Mouse (Mus musculus) lung, embryonic 16.5 days (tissue): ENCODE results near the gene Tbccd1. TPM values are rescaled to one million over a fixed set of nuclear protein-coding genes. Genes with fewer than 3 reads are reported as not detected.
"Not testable (repeated sequence)": the region's sequence is repeated elsewhere in the genome, so short reads cannot be mapped to it uniquely, and the experiment has no call there.

Source experiments
- ATAC-seq: fragments of 200-750 bp; cut with Nextera tagmentation; 2 replicates; pipeline ENCODE4 v1.8.0; 2017; ENCODE audit warnings: low read depth, mild to moderate bottlenecking, moderate library complexity
- H3K27ac ChIP-seq: fragments of 300-500 bp; sonication (generic); 2 replicates; pipeline ENCODE4 v1.5.1; 2014; ENCODE audit warnings: mild to moderate bottlenecking, control low read depth, low read length
- H3K27me3 ChIP-seq: fragments of 300-500 bp; sonication (generic); 2 replicates; pipeline ENCODE4 v1.6.1; 2014; ENCODE audit warnings: low read depth, low read length, mixed read lengths; ENCODE audit not compliant: control insufficient read depth, insufficient read depth
- H3K36me3 ChIP-seq: fragments of 300-500 bp; sonication (generic); 2 replicates; pipeline ENCODE4 v1.6.1; 2014; ENCODE audit warnings: low read length; ENCODE audit not compliant: control insufficient read depth, insufficient read depth
- H3K4me1 ChIP-seq: fragments of 300-500 bp; sonication (generic); replicated peaks from 2 replicates; pipeline ENCODE4 v1.6.1; 2014; ENCODE audit warnings: low read length, mixed read lengths; ENCODE audit not compliant: control insufficient read depth, insufficient read depth
- H3K4me2 ChIP-seq: fragments of 300-500 bp; sonication (generic); 2 replicates; pipeline ENCODE4 v1.6.1; 2014; ENCODE audit warnings: low read depth, low read length, control low read depth
- H3K4me3 ChIP-seq: fragments of 300-500 bp; sonication (generic); 2 replicates; pipeline ENCODE4 v1.5.1; 2014; ENCODE audit warnings: mild to moderate bottlenecking, low read length, control low read depth
- H3K9ac ChIP-seq: fragments of 300-500 bp; sonication (generic); 2 replicates; pipeline ENCODE4 v1.6.1; 2014; ENCODE audit warnings: low read length, control low read depth
- H3K9me3 ChIP-seq: fragments of 300-500 bp; sonication (generic); 2 replicates; pipeline ENCODE4 v1.6.1; 2016; ENCODE audit warnings: low read length; ENCODE audit not compliant: control insufficient read depth
- WGBS: fragments of 180-500 bp; shearing (Covaris S2); extraction: QIAGEN DNeasy Blood & Tissue Kit; methylation state at CpG from one replicate; pipeline ENCODE4 v1.1.7; 2014; 5-methylcytosine and 5-hydroxymethylcytosine counted together
- polyA plus RNA-seq: library from polyadenylated mRNA; unstranded; fragments of >200 nt; fragmentation: Nextera tagmentation; extraction: Ambion mirVana; gene quantifications from 2 replicates; pipeline ENCODE4 v1.2.1, GENCODE M21; 2015

Tbccd1 gene
- polyA plus RNA-seq, 1 experiment from 2014 or later = 27.4 TPM

DNA sequence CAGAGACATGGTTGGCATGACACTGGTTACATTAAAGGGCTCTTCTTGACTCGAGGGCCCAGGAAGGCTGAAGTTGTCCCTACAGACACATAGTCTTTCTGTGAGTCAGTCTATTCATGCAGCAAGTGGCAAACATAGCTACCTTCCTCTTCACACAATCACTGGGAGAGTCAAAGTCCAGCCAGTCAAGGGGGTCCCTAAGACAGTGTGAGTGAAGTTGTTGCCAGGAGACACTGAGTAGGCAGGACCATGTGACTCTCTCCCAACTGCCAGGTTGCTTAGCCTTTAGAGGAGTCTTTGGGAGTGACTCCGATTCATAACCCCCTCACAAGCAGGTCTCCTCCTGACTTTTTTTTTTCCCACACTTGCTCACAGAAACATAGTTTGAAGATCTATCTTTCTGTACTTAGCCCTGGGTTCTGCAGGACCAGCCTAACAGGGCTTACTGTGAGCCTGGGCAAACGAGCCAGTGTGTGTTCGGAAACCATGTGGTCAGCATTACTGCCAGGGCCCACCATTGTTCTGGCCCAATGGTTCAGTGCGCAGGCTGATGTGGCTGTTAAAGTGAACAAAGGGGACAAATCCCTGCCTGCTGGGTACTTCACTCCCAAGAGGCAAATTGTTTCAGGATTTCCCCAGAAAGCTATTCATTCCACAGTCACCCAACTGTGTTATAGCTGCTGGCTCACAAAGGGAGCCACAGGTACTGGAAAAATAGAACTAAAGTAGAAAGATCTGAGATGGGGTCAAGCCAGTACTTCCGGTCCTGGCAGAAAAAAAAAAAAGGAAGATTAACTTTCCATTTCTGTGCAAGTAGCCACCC, 57.2 kb downstream of the Tbccd1 start:
- 63% methylated on average over 6 of the region's 6 CpGs for WGBS
- ATAC-seq = 0 out of 2 replicates have a peak, but pooled peaks have one; percentile 23
- Histone ChIP-seq H3K9ac (no peak overlapping the region), H3K36me3 (no peaks in the 10 kb centered on the region), H3K9me3 (no peaks in the 10 kb centered on the region), H3K4me1 (peaks cover 6% of the 10 kb centered on the region; the same call in 1 of the 2 replicates), H3K4me2 (no peak overlapping the region), H3K4me3 (no peak overlapping the region), H3K27me3 (no peaks in the 10 kb centered on the region), H3K27ac (no peak overlapping the region)

- H3K4me3 ChIP-seq = no peak overlapping the region
- no peaks in the 10 kb centered on the region for H3K36me3 ChIP-seq
- no peaks in the 10 kb centered on the region for H3K9me3 ChIP-seq
- H3K9ac ChIP-seq = no peak overlapping the region
- ATAC-seq = no peak
- H3K27ac ChIP-seq = no peak overlapping the region
- no peaks in the 10 kb centered on the region for H3K27me3 ChIP-seq
- H3K4me2 ChIP-seq = no peak overlapping the region
- H3K4me1 ChIP-seq = peaks cover 6% of the 10 kb centered on the region; the same call in 1 of the 2 replicates
- 66% methylated on average over 3 of the region's 3 CpGs for WGBS
Measured at GRCm38 (mm10) chr16:22798520-22798919, 58.9 kb downstream of the Tbccd1 start.

DNA sequence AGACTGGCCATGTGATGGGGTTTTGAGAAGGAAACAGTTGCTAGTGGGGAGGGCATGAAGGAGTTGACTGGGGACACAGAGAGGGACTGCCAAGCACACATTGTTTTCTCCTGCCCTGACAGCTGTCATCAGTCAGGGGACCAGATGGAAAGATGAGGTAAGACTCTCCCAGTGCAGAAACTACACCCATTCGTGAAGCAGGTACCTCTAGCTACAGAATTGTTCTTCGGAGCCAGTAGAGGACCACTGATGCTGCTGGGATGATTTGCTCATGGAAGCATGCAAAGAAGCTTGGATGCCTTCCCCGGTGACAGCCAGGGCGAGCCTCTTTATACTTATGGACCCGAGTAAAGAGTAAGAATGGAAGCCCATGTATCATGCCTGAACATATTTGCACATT, 59.9 kb downstream of the Tbccd1 start:
- WGBS = 72% methylated on average over 5 of the region's 5 CpGs
- H3K4me3 ChIP-seq = no peak overlapping the region

GRCm38 (mm10) chr16:22795497-22795896, 62.0 kb downstream of the Tbccd1 start:
- Histone ChIP-seq H3K27ac (no peak overlapping the region), H3K4me2 (no peak overlapping the region), H3K36me3 (no peaks in the 10 kb centered on the region), H3K9ac (no peak overlapping the region), H3K9me3 (no peaks in the 10 kb centered on the region), H3K4me3 (no peak overlapping the region), H3K4me1 (peaks cover 6% of the 10 kb centered on the region; the same call in 1 of the 2 replicates), H3K27me3 (no peaks in the 10 kb centered on the region)
- 83% methylated on average over 3 of the region's 3 CpGs for WGBS
- no peak for ATAC-seq

More for the DNA sequence above, 59.9 kb downstream of the Tbccd1 start:
- Histone ChIP-seq H3K4me1 (peaks cover 6% of the 10 kb centered on the region; the same call in 1 of the 2 replicates), H3K36me3 (no peaks in the 10 kb centered on the region), H3K9ac (no peak overlapping the region), H3K4me2 (no peak overlapping the region), H3K9me3 (no peaks in the 10 kb centered on the region), H3K27ac (no peak overlapping the region), H3K27me3 (no peaks in the 10 kb centered on the region)
- ATAC-seq = no peak

GRCm38 (mm10) chr16:22791235-22791634, 66.2 kb downstream of the Tbccd1 start:
- H3K9me3 ChIP-seq = no peaks in the 10 kb centered on the region
- H3K4me2 ChIP-seq = no peak overlapping the region
- no peaks in the 10 kb centered on the region for H3K27me3 ChIP-seq
- no peaks in the 10 kb centered on the region for H3K36me3 ChIP-seq
- no peak overlapping the region for H3K4me3 ChIP-seq
- ATAC-seq = no peak
- 23% methylated on average over 2 of the region's 2 CpGs for WGBS
- peaks cover 5% of the 10 kb centered on the region for H3K4me1 ChIP-seq
- no peak overlapping the region for H3K9ac ChIP-seq
- no peak overlapping the region for H3K27ac ChIP-seq

- Histone ChIP-seq H3K4me2 (no peak overlapping the region), H3K9me3 (no peaks in the 10 kb centered on the region), H3K27ac (no peak overlapping the region), H3K4me3 (no peak overlapping the region), H3K9ac (no peak overlapping the region), H3K36me3 (no peaks in the 10 kb centered on the region), H3K27me3 (no peaks in the 10 kb centered on the region), H3K4me1 (peaks cover 5% of the 10 kb centered on the region)
- peak; percentile 34; the same call in 1 of the 2 replicates for ATAC-seq
- 28% methylated on average over 10 of the region's 10 CpGs for WGBS
Measured at GRCm38 (mm10) chr16:22789908-22790367, 67.5 kb downstream of the Tbccd1 start.

DNA sequence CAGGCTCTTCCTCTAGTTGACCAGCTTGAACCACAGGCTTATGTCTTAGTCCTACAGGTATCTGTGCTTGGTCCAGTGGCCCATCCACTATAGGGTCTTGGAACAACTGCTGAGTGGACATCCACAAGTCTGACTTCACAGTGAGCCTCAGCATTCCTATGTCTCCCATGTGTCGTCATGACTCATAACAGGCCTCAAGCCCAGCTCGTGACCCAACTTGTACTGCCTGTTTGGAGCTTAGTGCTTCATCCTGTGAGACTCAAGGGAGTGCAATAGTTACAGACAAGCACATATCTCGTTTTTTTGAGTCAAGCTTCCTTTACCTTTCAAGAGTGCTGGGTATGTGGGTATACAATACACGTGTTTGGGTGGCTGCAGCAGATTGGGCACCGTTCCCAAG, 74.8 kb downstream of the Tbccd1 start:
- H3K4me3 ChIP-seq = no peak overlapping the region
- H3K9me3 ChIP-seq = no peaks in the 10 kb centered on the region
- ATAC-seq = no peak
- no peaks in the 10 kb centered on the region for H3K36me3 ChIP-seq
- H3K9ac ChIP-seq = no peak overlapping the region
- H3K27me3 ChIP-seq = no peaks in the 10 kb centered on the region
- H3K27ac ChIP-seq = no peak overlapping the region
- H3K4me1 ChIP-seq = no peaks in the 10 kb centered on the region
- no peak overlapping the region for H3K4me2 ChIP-seq
- WGBS = 71% methylated on average over 5 of the region's 5 CpGs

GRCm38 (mm10) chr16:22779228-22779835, 78.1 kb downstream of the Tbccd1 start:
- H3K4me1 ChIP-seq = no peaks in the 10 kb centered on the region
- no peaks in the 10 kb centered on the region for H3K27me3 ChIP-seq
- no peaks in the 10 kb centered on the region for H3K9me3 ChIP-seq
- ATAC-seq = no peak
- no peak overlapping the region for H3K4me2 ChIP-seq
- no peak overlapping the region for H3K4me3 ChIP-seq
- no peak overlapping the region for H3K9ac ChIP-seq
- H3K27ac ChIP-seq = no peak overlapping the region
- WGBS = 82% methylated on average over 3 of the region's 3 CpGs
- no peaks in the 10 kb centered on the region for H3K36me3 ChIP-seq

- not testable (repeated sequence) for H3K27me3 ChIP-seq, H3K4me2 ChIP-seq, H3K36me3 ChIP-seq, H3K9ac ChIP-seq, H3K4me1 ChIP-seq, H3K4me3 ChIP-seq, H3K9me3 ChIP-seq, ATAC-seq, H3K27ac ChIP-seq
- 85% methylated on average over 12 of the region's 12 CpGs for WGBS
Measured at GRCm38 (mm10) chr16:22778296-22778695, 79.2 kb downstream of the Tbccd1 start.
